9 mouse cellular contexts compared by ENCODE assay signal in genomic region chr2:91958701-91959457, GRCm38 (mm10). TPM values are rescaled to one million over a fixed set of nuclear protein-coding genes. Genes with fewer than 3 reads are reported as not detected.
DNase-seq lines count a peak whose midpoint lies in the region; ATAC-seq and TF ChIP-seq lines count a peak whose summit lies in the region.
"Had no signal": no experiment of that assay in that cellular context is flagged by ENCODE, and none has a peak within 500 bp of the region (broad histone marks: within the 10 kb centered on the region; RNA-seq: fewer than 3 reads in every experiment).

No protein-coding gene starts in this region.

- no peaks in the 10 kb centered on the region for H3K27me3 ChIP-seq in heart, postnatal 0 days (ENCODE audit: control insufficient read depth, insufficient read depth, low read length)
- no peaks in the 10 kb centered on the region for H3K27me3 ChIP-seq in liver, embryonic 14.5 days (ENCODE audit: control insufficient read depth, insufficient read depth, low read length)

- peak overlapping the region; percentile 4; the same call in 1 of the 2 replicates for H3K4me3 ChIP-seq in left cerebral cortex, adult 2 months
- H3K4me3 ChIP-seq in heart, postnatal 0 days (ENCODE audit: low read depth, low read length): no peak overlapping the region
- no peak overlapping the region for H3K4me3 ChIP-seq in liver, embryonic 14.5 days (ENCODE audit: insufficient read depth in 1 of 2, low read depth in 2 of 2, low read length in 2 of 2)
- H3K4me3 ChIP-seq: erythroblast, embryonic 14.5 days had no signal

- H3K9me3 ChIP-seq in heart, postnatal 0 days (replicated peaks; ENCODE audit: control insufficient read depth, low read length): no peaks in the 10 kb centered on the region
- H3K9me3 ChIP-seq in liver, embryonic 14.5 days (ENCODE audit: control insufficient read depth, low read length): no peaks in the 10 kb centered on the region

- peak; percentile 79 for TF ChIP-seq CTCF in left cerebral cortex, adult 2 months (IDR thresholded peaks at IDR 0.05)
- peak; percentile 74 for TF ChIP-seq CTCF in heart, postnatal 0 days (IDR thresholded peaks at IDR 0.05; ENCODE audit: low read depth)
- peak; percentile 90 for TF ChIP-seq CTCF in liver, embryonic 14.5 days (IDR thresholded peaks at IDR 0.05; ENCODE audit: low read depth)

- TF ChIP-seq EP300 in heart, postnatal 0 days (IDR thresholded peaks at IDR 0.05; ENCODE audit: low read depth): no peak
- TF ChIP-seq EP300 in liver, embryonic 14.5 days (IDR thresholded peaks at IDR 0.05; ENCODE audit: low read depth): no peak

- DNase-seq in left cerebral cortex, adult 2 months (ENCODE audit: extremely low spot score in 1 of 2, low spot score in 2 of 2): peak in 1 of 2 experiments; percentile 62
- DNase-seq in left cerebral cortex, adult 9 months (ENCODE audit: low spot score in 2 of 2): no peak
- peak; percentile 53 for DNase-seq in Muller cell, postnatal 12 days (ENCODE audit: inconsistent ontology term)
- DNase-seq in cerebellum, adult 9-11 months: peak; percentile 76
- DNase-seq in heart, postnatal 0 days (ENCODE audit: low spot score): peak; percentile 76
- DNase-seq in liver, embryonic 14.5 days (ENCODE audit: low read depth in 3 of 3, low spot score in 3 of 3): no peak
- peak; percentile 52 for DNase-seq in right cerebral cortex, postnatal 25 days
- DNase-seq in left cerebral cortex, postnatal 4 days: no peak

- peak overlapping the region; percentile 89 for H3K27ac ChIP-seq in left cerebral cortex, adult 2 months
- H3K27ac ChIP-seq in heart, postnatal 0 days (ENCODE audit: low read depth): no peak overlapping the region
- no peak overlapping the region for H3K27ac ChIP-seq in liver, embryonic 14.5 days

- 46% methylated on average over 10 of the region's 10 CpGs for WGBS in heart, postnatal 0 days
- WGBS in liver, embryonic 14.5 days (ENCODE audit: insufficient replicate concordance): 37% methylated on average over 10 of the region's 10 CpGs

- ATAC-seq in heart, postnatal 0 days (ENCODE audit: insufficient read depth, low read depth): no peak
- ATAC-seq in liver, embryonic 14.5 days (ENCODE audit: insufficient read depth): no peak

- H3K4me1 ChIP-seq in heart, postnatal 0 days (ENCODE audit: control insufficient read depth, insufficient read depth): peaks cover 59% of the 10 kb centered on the region
- peaks cover 45 to 75% of the 10 kb centered on the region in 2 experiments for H3K4me1 ChIP-seq in liver, embryonic 14.5 days (replicated peaks; ENCODE audit: control insufficient read depth in 2 of 2, insufficient read depth in 2 of 2, low read length in 1 of 2)

- H3K4me2 ChIP-seq in heart, postnatal 0 days (ENCODE audit: low read depth, low read length): no peak overlapping the region
- no peak overlapping the region for H3K4me2 ChIP-seq in liver, embryonic 14.5 days (ENCODE audit: low read depth)

- no peaks in the 10 kb centered on the region for H3K36me3 ChIP-seq in heart, postnatal 0 days (replicated peaks; ENCODE audit: control insufficient read depth, insufficient read depth, low read length)
- H3K36me3 ChIP-seq in liver, embryonic 14.5 days (replicated peaks; ENCODE audit: control insufficient read depth, insufficient read depth, low read depth): peaks cover 3% of the 10 kb centered on the region; the same call in 1 of the 2 replicates

- H3K9ac ChIP-seq in heart, postnatal 0 days (replicated peaks; ENCODE audit: low read depth, low read length): no peak overlapping the region
- peak overlapping the region; percentile 10; the same call in 1 of the 2 replicates for H3K9ac ChIP-seq in liver, embryonic 14.5 days (replicated peaks)

- intact Hi-C loops in left cerebral cortex, adult 2 months (cut with DNase I): no loop called here
- intact Hi-C loops in left cerebral cortex, postnatal 4 days (cut with DNase I): no loop called here

RNA-seq across cellular contexts. Expression of gene Gm9821, which starts 13.4 kb away (rescaled TPM):
- not detected for total RNA-seq in left cerebral cortex, adult 2 months (2021)
- total RNA-seq in heart, postnatal 0 days (2014; rRNA removed; ENCODE audit: low replicate concordance): not detected in 2 replicates
- 0.89 and 0.93 TPM in 2 replicates for polyA plus RNA-seq in heart, postnatal 0 days (2015; fragmentation: Nextera tagmentation; extraction: Ambion mirVana)
- polyA plus RNA-seq in liver, embryonic 14.5 days (2012; rRNA removed): 0.01 and 0.02 TPM in 2 replicates
- polyA plus RNA-seq in liver, embryonic 14.5 days (2014; fragmentation: Nextera tagmentation; extraction: Ambion mirVana): 0.63 and 0.96 TPM in 2 replicates
- not detected for total RNA-seq in left cerebral cortex, postnatal 4 days (2021)
- polyA plus RNA-seq: erythroblast, embryonic 14.5 days had no signal

RNA-seq across cellular contexts. Expression of gene Dgkz, which starts 16.8 kb away (rescaled TPM):
- 100 to 1,000 TPM; 553 to 561 TPM for total RNA-seq in left cerebral cortex, adult 2 months (2021)
- 77.0 and 77.9 TPM in 2 replicates for total RNA-seq in heart, postnatal 0 days (2014; rRNA removed; ENCODE audit: low replicate concordance)
- polyA plus RNA-seq in heart, postnatal 0 days (2015; fragmentation: Nextera tagmentation; extraction: Ambion mirVana): 24.0 and 26.2 TPM in 2 replicates
- 55.9 and 60.7 TPM in 2 replicates for polyA plus RNA-seq in liver, embryonic 14.5 days (2012; rRNA removed)
- 19.6 and 26.7 TPM in 2 replicates for polyA plus RNA-seq in liver, embryonic 14.5 days (2014; fragmentation: Nextera tagmentation; extraction: Ambion mirVana)
- total RNA-seq in left cerebral cortex, postnatal 4 days (2021): 100 to 1,000 TPM; 134 to 158 TPM

RNA-seq across cellular contexts. Expression of gene Mdk, which starts 26.8 kb away (rescaled TPM):
- total RNA-seq in left cerebral cortex, adult 2 months (2021): 10 to 100 TPM; 16.5 to 21.5 TPM
- 18.5 and 48.2 TPM in 2 replicates for total RNA-seq in heart, postnatal 0 days (2014; rRNA removed; ENCODE audit: low replicate concordance)
- polyA plus RNA-seq in heart, postnatal 0 days (2015; fragmentation: Nextera tagmentation; extraction: Ambion mirVana): 100 and 119 TPM in 2 replicates
- polyA plus RNA-seq in liver, embryonic 14.5 days (2012; rRNA removed): 13.2 and 19.3 TPM in 2 replicates
- polyA plus RNA-seq in liver, embryonic 14.5 days (2014; fragmentation: Nextera tagmentation; extraction: Ambion mirVana): 12.7 and 13.7 TPM in 2 replicates
- 10 to 100 TPM; 40.6 to 45.4 TPM for total RNA-seq in left cerebral cortex, postnatal 4 days (2021)

RNA-seq across cellular contexts. Expression of gene Chrm4, which starts 31.8 kb away (rescaled TPM):
- total RNA-seq in left cerebral cortex, adult 2 months (2021): 10 to 100 TPM; 47.9 to 59.9 TPM
- 0.27 TPM in 1 of 2 replicates, not detected in the other for total RNA-seq in heart, postnatal 0 days (2014; rRNA removed; ENCODE audit: low replicate concordance)
- polyA plus RNA-seq in heart, postnatal 0 days (2015; fragmentation: Nextera tagmentation; extraction: Ambion mirVana): not detected in 2 replicates
- 0.06 and 0.08 TPM in 2 replicates for polyA plus RNA-seq in liver, embryonic 14.5 days (2012; rRNA removed)
- not detected in 2 replicates for polyA plus RNA-seq in liver, embryonic 14.5 days (2014; fragmentation: Nextera tagmentation; extraction: Ambion mirVana)
- 10 to 100 TPM; 10.8 to 12.2 TPM for total RNA-seq in left cerebral cortex, postnatal 4 days (2021)

Comparison
In these comparisons a context has a peak if more than half of its experiments do, and no peak if none do; other contexts are left out.
1. DNase-seq: peak in Muller cell, postnatal 12 days (single experiment), cerebellum, adult 9-11 months (single experiment), heart, postnatal 0 days (single experiment) and right cerebral cortex, postnatal 25 days (single experiment); none in left cerebral cortex, adult 9 months (0 of 2), liver, embryonic 14.5 days (0 of 3) and left cerebral cortex, postnatal 4 days (single experiment).
2. Peak in every context shown above with its lines, with median percentiles within 50 percentile points of each other: CTCF ChIP-seq.